Mouse (Mus musculus) lung, adult 2 months (tissue): Measurements from ENCODE around the gene Prr14. TPM values are rescaled to one million over a fixed set of nuclear protein-coding genes. Genes with fewer than 3 reads are reported as not detected.
"Not testable (repeated sequence)": the region's sequence is repeated elsewhere in the genome, so short reads cannot be mapped to it uniquely, and the experiment has no call there.

ENCODE experiments used
- DNase-seq: peaks from one replicate; pipeline ENCODE4 v3.0.0; 2022
- H3K4me1 ChIP-seq: fragments of 200-500 bp; 2 replicates; pipeline ENCODE4 v1.6.1; 2011; ENCODE audit warnings: low read length; ENCODE audit not compliant: control insufficient read depth, insufficient read depth
- H3K4me3 ChIP-seq: fragments of 200-500 bp; replicated peaks from 2 replicates; pipeline ENCODE3; 2011; ENCODE audit warnings: low read depth, mild to moderate bottlenecking, control low read depth, low read length; ENCODE audit errors: extremely low read depth
- CTCF ChIP-seq: fragments of 200-500 bp; IDR thresholded peaks from 2 replicates; pipeline ENCODE4 v1.5.1; 2011; ENCODE audit warnings: mild to moderate bottlenecking, low read length, control low read depth; ENCODE audit not compliant: insufficient read depth
- POLR2A ChIP-seq: fragments of 200-500 bp; IDR thresholded peaks from 2 replicates; pipeline ENCODE4 v1.6.1; 2011; ENCODE audit warnings: low read depth, mild to moderate bottlenecking, control low read depth, low read length, borderline replicate concordance; ENCODE audit errors: extremely low read depth
- WGBS: fragments of 180-500 bp; shearing (Covaris S2); methylation state at CpG from one replicate; pipeline ENCODE4 v1.1.7; 2018; 5-methylcytosine and 5-hydroxymethylcytosine counted together
- polyA plus RNA-seq: library from polyadenylated mRNA; depleted of rRNA; stranded (reverse); fragments of >200 nt; gene quantifications from 2 replicates; pipeline ENCODE4 v1.2.3, GENCODE M21; 2012; rRNA removed

Gene Prr14
- 80.2 and 89.0 TPM in 2 replicates for polyA plus RNA-seq

GRCm38 (mm10) chr7:127459311-127459710 is at the start of gene Prr14:
TSS of gene Prr14 (plus strand) at chr7:127459611.
- WGBS, result 95% methylated on average over 8 of the region's 8 CpGs
- not testable (repeated sequence) for H3K4me1 ChIP-seq, DNase-seq, H3K4me3 ChIP-seq

- Histone ChIP-seq H3K4me1 (0 out of 2 replicates have a peak, but pooled peaks cover 2% of the 10 kb centered on the region), H3K4me3 (no peak overlapping the region)
- DNase-seq, result no peak
- TF ChIP-seq POLR2A, result no peak
- no peak for TF ChIP-seq CTCF
- 72% methylated on average over 2 of the region's 2 CpGs for WGBS
Observed at GRCm38 (mm10) chr7:127411418-127411817, 48.0 kb upstream of the Prr14 start.

- no peak for TF ChIP-seq CTCF
- peak; percentile 84; the same call in 1 of the 2 replicates for TF ChIP-seq POLR2A
- peak within 1 kb of the TSS; percentile 78 for H3K4me3 ChIP-seq
- H3K4me1 ChIP-seq, result peaks cover 3% of the 10 kb centered on the region
- 1% methylated on average over 48 of the region's 48 CpGs for WGBS
- peak; percentile 98 for DNase-seq
Observed at GRCm38 (mm10) chr7:127421388-127422191, 37.8 kb upstream of the Prr14 start, which contains the start of gene Zfp688. TSS of gene Zfp688 (minus strand) at chr7:127422068.

- peak overlapping the region; percentile 78 for H3K4me3 ChIP-seq
- no peak for TF ChIP-seq CTCF
- TF ChIP-seq POLR2A, result no peak
- peaks cover 3% of the 10 kb centered on the region for H3K4me1 ChIP-seq
- WGBS, result 1% methylated on average over 15 of the region's 15 CpGs
- no peak for DNase-seq
Observed at GRCm38 (mm10) chr7:127422247-127422646, 37.2 kb upstream of the Prr14 start.

GRCm38 (mm10) chr7:127425291-127425690 is 34.1 kb upstream of the Prr14 start:
- no peak for DNase-seq
- TF ChIP-seq POLR2A (no peak), CTCF (no peak)
- Histone ChIP-seq H3K4me1 (peaks cover 3% of the 10 kb centered on the region), H3K4me3 (no peak overlapping the region)
- WGBS, result 86% methylated on average over 3 of the region's 3 CpGs

- DNase-seq, result no peak
- 65% methylated on average over 2 of the region's 2 CpGs for WGBS
- TF ChIP-seq CTCF (no peak), POLR2A (no peak)
Observed at GRCm38 (mm10) chr7:127425911-127426310, 33.5 kb upstream of the Prr14 start.

GRCm38 (mm10) chr7:127426354-127426753 is 33.1 kb upstream of the Prr14 start:
- no peak for DNase-seq
- 36% methylated on average over 3 of the region's 3 CpGs for WGBS
- TF ChIP-seq POLR2A, result no peak
- no peak for TF ChIP-seq CTCF
- no peak overlapping the region for H3K4me3 ChIP-seq
- peaks cover 3% of the 10 kb centered on the region for H3K4me1 ChIP-seq

More at GRCm38 (mm10) chr7:127425911-127426310, 33.5 kb upstream of the Prr14 start:
- peaks cover 3% of the 10 kb centered on the region for H3K4me1 ChIP-seq
- no peak overlapping the region for H3K4me3 ChIP-seq

- Histone ChIP-seq H3K4me3 (no peak overlapping the region), H3K4me1 (no peaks in the 10 kb centered on the region)
- 86% methylated on average over 4 of the region's 4 CpGs for WGBS
- TF ChIP-seq POLR2A (no peak), CTCF (no peak)
- no peak for DNase-seq
Observed at GRCm38 (mm10) chr7:127435206-127435605, 24.2 kb upstream of the Prr14 start.

- H3K4me3 ChIP-seq, result no peak overlapping the region
- no peak for DNase-seq
- no peaks in the 10 kb centered on the region for H3K4me1 ChIP-seq
- 90% methylated on average over 3 of the region's 3 CpGs for WGBS
- TF ChIP-seq POLR2A, result no peak
- peak; percentile 38; the same call in 1 of the 2 replicates for TF ChIP-seq CTCF
Observed at GRCm38 (mm10) chr7:127437724-127438123, 21.7 kb upstream of the Prr14 start.

- no peak overlapping the region for H3K4me3 ChIP-seq
- no peak for DNase-seq
- 93% methylated on average over 20 of the region's 20 CpGs for WGBS
Observed at GRCm38 (mm10) chr7:127443976-127444375, 15.4 kb upstream of the Prr14 start.

More at GRCm38 (mm10) chr7:127443976-127444375, 15.4 kb upstream of the Prr14 start:
- TF ChIP-seq POLR2A (no peak), CTCF (no peak)
- H3K4me1 ChIP-seq, result no peaks in the 10 kb centered on the region
